Mouse (Mus musculus): ENCODE results near the gene Zfp507.
A peak's percentile ranks its signal among the peaks of the same experiment; 100 is the strongest.

The Zfp507 gene

GRCm38 (mm10) chr7:35782252-35782651 is 20.6 kb downstream of the Zfp507 start:
- no peak for DNase-seq (ENCODE audit: low read depth, low spot score)

- no peak for DNase-seq (ENCODE audit: low read depth, low spot score)
Measured at GRCm38 (mm10) chr7:35774127-35774526, 28.7 kb downstream of the Zfp507 start.

- no peak for DNase-seq (ENCODE audit: low read depth, low spot score)
Measured at GRCm38 (mm10) chr7:35772347-35772746, 30.5 kb downstream of the Zfp507 start.

GRCm38 (mm10) chr7:35771106-35771505 is 31.7 kb downstream of the Zfp507 start:
- no peak for DNase-seq (ENCODE audit: low read depth, low spot score)

- DNase-seq (ENCODE audit: low read depth, low spot score): no peak
Measured at GRCm38 (mm10) chr7:35770122-35770521, 32.7 kb downstream of the Zfp507 start.

GRCm38 (mm10) chr7:35764461-35764860 is 38.3 kb downstream of the Zfp507 start:
- DNase-seq (ENCODE audit: low read depth, low spot score): no peak

- no peak for DNase-seq (ENCODE audit: low read depth, low spot score)
Measured at GRCm38 (mm10) chr7:35761801-35762200, 41.0 kb downstream of the Zfp507 start.

- peak; percentile 43 for DNase-seq (ENCODE audit: low read depth, low spot score)
Measured at GRCm38 (mm10) chr7:35759602-35760001, 43.2 kb downstream of the Zfp507 start.

GRCm38 (mm10) chr7:35756510-35757440 is 46.0 kb downstream of the Zfp507 start:
- DNase-seq (ENCODE audit: low read depth, low spot score): peak; percentile 73

- DNase-seq (ENCODE audit: low read depth, low spot score): no peak
Measured at GRCm38 (mm10) chr7:35754886-35755168, 48.0 kb downstream of the Zfp507 start.

GRCm38 (mm10) chr7:35754033-35754885 is 48.5 kb downstream of the Zfp507 start, which contains the start of gene Dpy19l3:
Gene Dpy19l3 (minus strand): TSS chr7:35754454.
- DNase-seq (ENCODE audit: low read depth, low spot score): peak; percentile 85

- DNase-seq (ENCODE audit: low read depth, low spot score): no peak
Measured at GRCm38 (mm10) chr7:35753319-35754032, 49.3 kb downstream of the Zfp507 start.

GRCm38 (mm10) chr7:35750873-35751272 is 51.9 kb downstream of the Zfp507 start:
- no peak for DNase-seq (ENCODE audit: low read depth, low spot score)

- no peak for DNase-seq (ENCODE audit: low read depth, low spot score)
Measured at GRCm38 (mm10) chr7:35747397-35747964, 55.3 kb downstream of the Zfp507 start.

- DNase-seq (ENCODE audit: low read depth, low spot score): no peak
Measured at GRCm38 (mm10) chr7:35746686-35747396, 56.0 kb downstream of the Zfp507 start.

- no peak for DNase-seq (ENCODE audit: low read depth, low spot score)
Measured at GRCm38 (mm10) chr7:35745281-35745702, 57.5 kb downstream of the Zfp507 start.

GRCm38 (mm10) chr7:35744771-35745170 is 58.0 kb downstream of the Zfp507 start:
- no peak for DNase-seq (ENCODE audit: low read depth, low spot score)

GRCm38 (mm10) chr7:35742310-35742709 is 60.5 kb downstream of the Zfp507 start:
- no peak for DNase-seq (ENCODE audit: low read depth, low spot score)

GRCm38 (mm10) chr7:35741858-35742257 is 60.9 kb downstream of the Zfp507 start:
- DNase-seq (ENCODE audit: low read depth, low spot score): no peak

- DNase-seq (ENCODE audit: low read depth, low spot score): peak; percentile 64
Measured at GRCm38 (mm10) chr7:35740489-35741230, 62.1 kb downstream of the Zfp507 start.

Data from ES-CJ7 (cell line).